Mouse (Mus musculus) spleen, adult 2 months (tissue): ENCODE measurements around the gene Acaca.

Experiments
- CTCF ChIP-seq: fragments of 200-500 bp; IDR thresholded peaks from 2 replicates; pipeline ENCODE4 v1.5.1; 2011; ENCODE audit warnings: mild to moderate bottlenecking, inconsistent platforms; ENCODE audit not compliant: insufficient read depth, insufficient read length, insufficient replicate concordance; ENCODE audit errors: extremely low read depth
- POLR2A ChIP-seq: fragments of 200-500 bp; IDR thresholded peaks from 2 replicates; pipeline ENCODE4 v1.6.1; 2011; ENCODE audit warnings: low read depth, low read length, inconsistent platforms

DNA sequence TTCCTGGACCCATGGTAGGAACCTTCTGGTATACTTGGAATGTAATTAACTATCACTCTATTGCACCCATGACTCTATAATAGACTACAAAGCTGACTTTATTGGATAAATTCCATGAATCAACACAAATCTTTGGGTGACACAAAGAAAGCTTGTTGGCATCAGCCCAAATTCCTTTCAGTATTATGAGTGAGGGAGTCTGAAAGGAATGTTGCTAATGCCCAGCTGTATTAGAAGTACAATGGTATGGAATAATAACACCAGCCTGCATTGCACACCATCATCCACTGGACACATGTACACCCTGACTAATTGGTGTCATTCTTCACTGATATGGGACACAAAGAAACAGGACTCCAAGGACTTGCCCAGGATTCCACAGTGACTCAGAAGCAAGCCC, 28.3 kb upstream of the Acaca start:
- TF ChIP-seq CTCF (no peak), POLR2A (no peak)
